Mouse (Mus musculus): Measurements from ENCODE around the gene Tbc1d1. TPM values are rescaled to one million over a fixed set of nuclear protein-coding genes. Genes with fewer than 3 reads are reported as not detected.

Gene Tbc1d1
- total and polyA plus RNA-seq, 2 experiments, result 2.2 to 8.1 TPM

- DNase-seq (ENCODE audit: extremely low read depth, low read depth, low spot score), result peak; percentile 33
These were observed 233.3 kb downstream of the Tbc1d1 start for GRCm38 (mm10) chr5:64389202-64389929.

GRCm38 (mm10) chr5:64391346-64391745, 235.2 kb downstream of the Tbc1d1 start:
- Histone ChIP-seq H3K36me3 (ENCODE audit: control insufficient read depth, insufficient read depth, low read length) (no peaks in the 10 kb centered on the region), H3K9ac (ENCODE audit: low read depth, low read length) (no peak overlapping the region), H3K4me3 (ENCODE audit: insufficient read depth, low read depth, low read length) (no peak overlapping the region), H3K27me3 (ENCODE audit: control insufficient read depth, insufficient read depth, low read length) (no peaks in the 10 kb centered on the region), H3K4me1 (ENCODE audit: control insufficient read depth, insufficient read depth, low read length) (peaks cover 2% of the 10 kb centered on the region; the same call in 1 of the 2 replicates), H3K79me2 (ENCODE audit: control insufficient read depth, insufficient read depth, low read length) (no peaks in the 10 kb centered on the region), H3K27ac (replicated peaks; ENCODE audit: insufficient read depth, low read depth, low read length) (no peak overlapping the region)
- no peak for DNase-seq (ENCODE audit: extremely low read depth, low read depth, low spot score)
- TF ChIP-seq CTCF (IDR thresholded peaks at IDR 0.05; ENCODE audit: low read depth, low read length), result no peak
- TF ChIP-seq POLR2A (IDR thresholded peaks at IDR 0.05; ENCODE audit: extremely low read depth, insufficient read depth, low read length), result no peak
- WGBS, result 57% methylated on average over 4 of the region's 4 CpGs

More at GRCm38 (mm10) chr5:64389202-64389929, 233.3 kb downstream of the Tbc1d1 start:
- H3K9ac ChIP-seq (ENCODE audit: low read depth, low read length), result no peak overlapping the region
- H3K27ac ChIP-seq (replicated peaks; ENCODE audit: insufficient read depth, low read depth, low read length), result no peak overlapping the region
- no peaks in the 10 kb centered on the region for H3K36me3 ChIP-seq (ENCODE audit: control insufficient read depth, insufficient read depth, low read length)
- 15% methylated on average over 6 of the region's 6 CpGs for WGBS
- H3K27me3 ChIP-seq (ENCODE audit: control insufficient read depth, insufficient read depth, low read length), result no peaks in the 10 kb centered on the region
- no peak overlapping the region for H3K4me3 ChIP-seq (ENCODE audit: insufficient read depth, low read depth, low read length)
- TF ChIP-seq CTCF (IDR thresholded peaks at IDR 0.05; ENCODE audit: low read depth, low read length), result no peak
- no peak for TF ChIP-seq POLR2A (IDR thresholded peaks at IDR 0.05; ENCODE audit: extremely low read depth, insufficient read depth, low read length)
- no peaks in the 10 kb centered on the region for H3K79me2 ChIP-seq (ENCODE audit: control insufficient read depth, insufficient read depth, low read length)
- H3K4me1 ChIP-seq (ENCODE audit: control insufficient read depth, insufficient read depth, low read length), result peaks cover 2% of the 10 kb centered on the region; the same call in 1 of the 2 replicates

- no peak for DNase-seq (ENCODE audit: extremely low read depth, low read depth, low spot score)
- H3K27ac ChIP-seq (replicated peaks; ENCODE audit: insufficient read depth, low read depth, low read length), result no peak overlapping the region
- H3K4me1 ChIP-seq (ENCODE audit: control insufficient read depth, insufficient read depth, low read length), result peaks cover 2% of the 10 kb centered on the region; the same call in 1 of the 2 replicates
- no peaks in the 10 kb centered on the region for H3K36me3 ChIP-seq (ENCODE audit: control insufficient read depth, insufficient read depth, low read length)
- H3K79me2 ChIP-seq (ENCODE audit: control insufficient read depth, insufficient read depth, low read length), result no peaks in the 10 kb centered on the region
- H3K4me3 ChIP-seq (ENCODE audit: insufficient read depth, low read depth, low read length), result no peak overlapping the region
- no peaks in the 10 kb centered on the region for H3K27me3 ChIP-seq (ENCODE audit: control insufficient read depth, insufficient read depth, low read length)
- TF ChIP-seq CTCF (IDR thresholded peaks at IDR 0.05; ENCODE audit: low read depth, low read length) (no peak), POLR2A (IDR thresholded peaks at IDR 0.05; ENCODE audit: extremely low read depth, insufficient read depth, low read length) (no peak)
- WGBS, result 87% methylated on average over 8 of the region's 8 CpGs
- no peak overlapping the region for H3K9ac ChIP-seq (ENCODE audit: low read depth, low read length)
These were observed 236.4 kb downstream of the Tbc1d1 start for GRCm38 (mm10) chr5:64392426-64393020.

GRCm38 (mm10) chr5:64393530-64393929, 237.4 kb downstream of the Tbc1d1 start:
- Histone ChIP-seq H3K4me1 (ENCODE audit: control insufficient read depth, insufficient read depth, low read length) (peaks cover 2% of the 10 kb centered on the region; the same call in 1 of the 2 replicates), H3K4me3 (ENCODE audit: insufficient read depth, low read depth, low read length) (no peak overlapping the region), H3K9ac (ENCODE audit: low read depth, low read length) (no peak overlapping the region), H3K79me2 (ENCODE audit: control insufficient read depth, insufficient read depth, low read length) (no peaks in the 10 kb centered on the region), H3K27ac (replicated peaks; ENCODE audit: insufficient read depth, low read depth, low read length) (no peak overlapping the region), H3K27me3 (ENCODE audit: control insufficient read depth, insufficient read depth, low read length) (no peaks in the 10 kb centered on the region), H3K36me3 (ENCODE audit: control insufficient read depth, insufficient read depth, low read length) (no peaks in the 10 kb centered on the region)
- 85% methylated on average over 4 of the region's 4 CpGs for WGBS
- no peak for TF ChIP-seq CTCF (IDR thresholded peaks at IDR 0.05; ENCODE audit: low read depth, low read length)
- no peak for TF ChIP-seq POLR2A (IDR thresholded peaks at IDR 0.05; ENCODE audit: extremely low read depth, insufficient read depth, low read length)
- no peak for DNase-seq (ENCODE audit: extremely low read depth, low read depth, low spot score)

- Histone ChIP-seq H3K9ac (ENCODE audit: low read depth, low read length) (no peak overlapping the region), H3K36me3 (ENCODE audit: control insufficient read depth, insufficient read depth, low read length) (no peaks in the 10 kb centered on the region), H3K79me2 (ENCODE audit: control insufficient read depth, insufficient read depth, low read length) (no peaks in the 10 kb centered on the region), H3K4me1 (ENCODE audit: control insufficient read depth, insufficient read depth, low read length) (peaks cover 3% of the 10 kb centered on the region; the same call in 1 of the 2 replicates), H3K27me3 (ENCODE audit: control insufficient read depth, insufficient read depth, low read length) (no peaks in the 10 kb centered on the region), H3K27ac (replicated peaks; ENCODE audit: insufficient read depth, low read depth, low read length) (no peak overlapping the region), H3K4me3 (ENCODE audit: insufficient read depth, low read depth, low read length) (no peak overlapping the region)
- WGBS, result 93% methylated on average over 13 of the region's 13 CpGs
- no peak for TF ChIP-seq POLR2A (IDR thresholded peaks at IDR 0.05; ENCODE audit: extremely low read depth, insufficient read depth, low read length)
- TF ChIP-seq CTCF (IDR thresholded peaks at IDR 0.05; ENCODE audit: low read depth, low read length), result no peak
- DNase-seq (ENCODE audit: extremely low read depth, low read depth, low spot score), result no peak
These were observed 242.1 kb downstream of the Tbc1d1 start for GRCm38 (mm10) chr5:64398155-64398554.

GRCm38 (mm10) chr5:64400742-64401141, 244.6 kb downstream of the Tbc1d1 start:
- Histone ChIP-seq H3K27ac (replicated peaks; ENCODE audit: insufficient read depth, low read depth, low read length) (no peak overlapping the region), H3K9ac (ENCODE audit: low read depth, low read length) (no peak overlapping the region), H3K4me3 (ENCODE audit: insufficient read depth, low read depth, low read length) (no peak overlapping the region), H3K4me1 (ENCODE audit: control insufficient read depth, insufficient read depth, low read length) (peaks cover 3% of the 10 kb centered on the region; the same call in 1 of the 2 replicates), H3K79me2 (ENCODE audit: control insufficient read depth, insufficient read depth, low read length) (no peaks in the 10 kb centered on the region), H3K36me3 (ENCODE audit: control insufficient read depth, insufficient read depth, low read length) (no peaks in the 10 kb centered on the region), H3K27me3 (ENCODE audit: control insufficient read depth, insufficient read depth, low read length) (no peaks in the 10 kb centered on the region)
- WGBS, result 86% methylated on average over 4 of the region's 4 CpGs
- no peak for DNase-seq (ENCODE audit: extremely low read depth, low read depth, low spot score)
- no peak for TF ChIP-seq POLR2A (IDR thresholded peaks at IDR 0.05; ENCODE audit: extremely low read depth, insufficient read depth, low read length)
- TF ChIP-seq CTCF (IDR thresholded peaks at IDR 0.05; ENCODE audit: low read depth, low read length), result no peak

Other genes starting within 250 kb of the Tbc1d1 start
- gene Rell1, start 187.4 kb upstream of the Tbc1d1 start, total RNA-seq (2014; rRNA removed), result 8.4 and 10.3 TPM in 2 replicates
- gene Rell1, start 187.4 kb upstream of the Tbc1d1 start, polyA plus RNA-seq (2012; rRNA removed), result 4.6 and 5.7 TPM in 2 replicates
- 4.4 and 5.9 TPM in 2 replicates for gene Pgm2, start 63.4 kb upstream of the Tbc1d1 start, total RNA-seq (2014; rRNA removed)
- 2.0 and 2.4 TPM in 2 replicates for gene Pgm2, start 63.4 kb upstream of the Tbc1d1 start, polyA plus RNA-seq (2012; rRNA removed)

Data from liver, adult 2 months (tissue).